Mouse (Mus musculus): ENCODE results near the gene Noct.

Noct gene

GRCm38 (mm10) chr3:51230886-51231285 is 6.6 kb downstream of the Noct start:
- no peak for DNase-seq (ENCODE audit: low spot score in 2 of 2)

GRCm38 (mm10) chr3:51231499-51231898 is 7.3 kb downstream of the Noct start:
- DNase-seq (ENCODE audit: low spot score in 2 of 2), result no peak

GRCm38 (mm10) chr3:51232205-51232910 is 8.1 kb downstream of the Noct start:
- DNase-seq (ENCODE audit: low spot score in 2 of 2), result no peak

- no peak for DNase-seq (ENCODE audit: low spot score in 2 of 2)
These were observed 9.2 kb downstream of the Noct start for GRCm38 (mm10) chr3:51233474-51233873.

GRCm38 (mm10) chr3:51233918-51234751 is 9.9 kb downstream of the Noct start:
- DNase-seq (ENCODE audit: low spot score in 2 of 2), result peak; percentile 74 to 82

GRCm38 (mm10) chr3:51234752-51235055 is 10.5 kb downstream of the Noct start:
- DNase-seq (ENCODE audit: low spot score in 2 of 2), result no peak

GRCm38 (mm10) chr3:51238515-51238914 is 14.3 kb downstream of the Noct start:
- no peak for DNase-seq (ENCODE audit: low spot score in 2 of 2)

GRCm38 (mm10) chr3:51239541-51239940 is 15.3 kb downstream of the Noct start:
- DNase-seq (ENCODE audit: low spot score in 2 of 2), result no peak

- DNase-seq (ENCODE audit: low spot score in 2 of 2), result no peak
These were observed 23.5 kb downstream of the Noct start for GRCm38 (mm10) chr3:51247704-51248103.

- DNase-seq (ENCODE audit: low spot score in 2 of 2), result no peak
These were observed 24.4 kb downstream of the Noct start for GRCm38 (mm10) chr3:51248600-51248999.

GRCm38 (mm10) chr3:51249460-51249859 is 25.2 kb downstream of the Noct start:
- no peak for DNase-seq (ENCODE audit: low spot score in 2 of 2)

GRCm38 (mm10) chr3:51249866-51250265 is 25.6 kb downstream of the Noct start:
- DNase-seq (ENCODE audit: low spot score in 2 of 2), result no peak

GRCm38 (mm10) chr3:51251057-51251456 is 26.8 kb downstream of the Noct start:
- DNase-seq (ENCODE audit: low spot score in 2 of 2), result no peak

- peak in 1 of 2 experiments; percentile 11 for DNase-seq (ENCODE audit: low spot score in 2 of 2)
These were observed 28.0 kb downstream of the Noct start for GRCm38 (mm10) chr3:51252223-51252622.

- DNase-seq (ENCODE audit: low spot score in 2 of 2), result peak in 1 of 2 experiments; percentile 10
These were observed 28.6 kb downstream of the Noct start for GRCm38 (mm10) chr3:51252689-51253402.

- DNase-seq (ENCODE audit: low spot score in 2 of 2), result peak in 1 of 2 experiments; percentile 8
These were observed 30.5 kb downstream of the Noct start for GRCm38 (mm10) chr3:51254784-51255183.

- no peak for DNase-seq (ENCODE audit: low spot score in 2 of 2)
These were observed 32.2 kb downstream of the Noct start for GRCm38 (mm10) chr3:51256450-51256849.

GRCm38 (mm10) chr3:51258070-51258469 is 33.8 kb downstream of the Noct start:
- no peak for DNase-seq (ENCODE audit: low spot score in 2 of 2)

- DNase-seq (ENCODE audit: low spot score in 2 of 2), result no peak
These were observed 38.7 kb downstream of the Noct start for GRCm38 (mm10) chr3:51262942-51263341.

- DNase-seq (ENCODE audit: low spot score in 2 of 2), result no peak
These were observed 44.2 kb downstream of the Noct start for GRCm38 (mm10) chr3:51268434-51268833.

- DNase-seq (ENCODE audit: low spot score in 2 of 2), result no peak
These were observed 46.0 kb downstream of the Noct start for GRCm38 (mm10) chr3:51270069-51270817.

- peak; percentile 97 to 98 for DNase-seq (ENCODE audit: low spot score in 2 of 2)
These were observed 51.7 kb downstream of the Noct start for GRCm38 (mm10) chr3:51275956-51276398.
